Mouse (Mus musculus) NIH3T3 (cell line): ENCODE results near the gene Zfp428.

Experiments used
- DNase-seq: peaks from one replicate; pipeline ENCODE4 v3.0.0-alpha.2; 2012; ENCODE audit warnings: low read depth

Zfp428 gene

GRCm38 (mm10) chr7:24551985-24552759 lies 45.4 kb downstream of the Zfp428 start:
- no peak for DNase-seq

- no peak for DNase-seq
Observed at GRCm38 (mm10) chr7:24555786-24556185, 49.0 kb downstream of the Zfp428 start.

GRCm38 (mm10) chr7:24561450-24561849 lies 54.6 kb downstream of the Zfp428 start:
- DNase-seq, result no peak

- no peak for DNase-seq
Observed at GRCm38 (mm10) chr7:24563191-24563836, 56.5 kb downstream of the Zfp428 start.

- no peak for DNase-seq
Observed at GRCm38 (mm10) chr7:24563837-24564206, 57.0 kb downstream of the Zfp428 start.

- DNase-seq, result peak; percentile 84
Observed at GRCm38 (mm10) chr7:24564607-24565265, 57.9 kb downstream of the Zfp428 start.
